Mouse (Mus musculus): Measurements from ENCODE around the gene Nfkbib.

The Nfkbib gene

GRCm38 (mm10) chr7:28767462-28767965 lies at the start of gene Nfkbib:
Nfkbib (minus strand) TSS chr7:28767512.
- DNase-seq (ENCODE audit: extremely low read depth, low read depth), result no peak

GRCm38 (mm10) chr7:28816920-28817319 lies 49.6 kb upstream of the Nfkbib start:
- no peak for DNase-seq (ENCODE audit: extremely low read depth, low read depth)

GRCm38 (mm10) chr7:28816201-28816600 lies 48.9 kb upstream of the Nfkbib start:
- no peak for DNase-seq (ENCODE audit: extremely low read depth, low read depth)

GRCm38 (mm10) chr7:28815230-28815629 lies 47.9 kb upstream of the Nfkbib start:
- no peak for DNase-seq (ENCODE audit: extremely low read depth, low read depth)

- DNase-seq (ENCODE audit: extremely low read depth, low read depth), result peak; percentile 67
Observed at GRCm38 (mm10) chr7:28814306-28815034, 47.2 kb upstream of the Nfkbib start.

GRCm38 (mm10) chr7:28812949-28813348 lies 45.6 kb upstream of the Nfkbib start:
- no peak for DNase-seq (ENCODE audit: extremely low read depth, low read depth)

- DNase-seq (ENCODE audit: extremely low read depth, low read depth), result no peak
Observed at GRCm38 (mm10) chr7:28812436-28812835, 45.1 kb upstream of the Nfkbib start.

- no peak for DNase-seq (ENCODE audit: extremely low read depth, low read depth)
Observed at GRCm38 (mm10) chr7:28811640-28812275, 44.4 kb upstream of the Nfkbib start.

GRCm38 (mm10) chr7:28811228-28811627 lies 43.9 kb upstream of the Nfkbib start:
- peak; percentile 74 for DNase-seq (ENCODE audit: extremely low read depth, low read depth)

- peak; percentile 99 for DNase-seq (ENCODE audit: extremely low read depth, low read depth)
Observed at GRCm38 (mm10) chr7:28810107-28811066, 43.1 kb upstream of the Nfkbib start.

- DNase-seq (ENCODE audit: extremely low read depth, low read depth), result no peak
Observed at GRCm38 (mm10) chr7:28809401-28810089, 42.2 kb upstream of the Nfkbib start.

- peak; percentile 66 for DNase-seq (ENCODE audit: extremely low read depth, low read depth)
Observed at GRCm38 (mm10) chr7:28808957-28809393, 41.7 kb upstream of the Nfkbib start.

- DNase-seq (ENCODE audit: extremely low read depth, low read depth), result peak; percentile 64
Observed at GRCm38 (mm10) chr7:28808221-28808941, 41.1 kb upstream of the Nfkbib start, which contains the start of gene Hnrnpl. Hnrnpl (plus strand) TSS chr7:28808541.

GRCm38 (mm10) chr7:28807641-28808220 lies 40.4 kb upstream of the Nfkbib start:
- DNase-seq (ENCODE audit: extremely low read depth, low read depth), result no peak

- DNase-seq (ENCODE audit: extremely low read depth, low read depth), result no peak
Observed at GRCm38 (mm10) chr7:28806869-28807268, 39.6 kb upstream of the Nfkbib start.

- no peak for DNase-seq (ENCODE audit: extremely low read depth, low read depth)
Observed at GRCm38 (mm10) chr7:28803756-28804155, 36.4 kb upstream of the Nfkbib start.

- no peak for DNase-seq (ENCODE audit: extremely low read depth, low read depth)
Observed at GRCm38 (mm10) chr7:28802846-28803588, 35.7 kb upstream of the Nfkbib start.

- DNase-seq (ENCODE audit: extremely low read depth, low read depth), result no peak
Observed at GRCm38 (mm10) chr7:28801901-28802670, 34.8 kb upstream of the Nfkbib start.

Measured in MEL-GATA-1-ER (cell line).